In genomic region chr2:142870055-142870454, GRCm38 (mm10) we compare ENCODE assay signal across 15 mouse cellular contexts.
"Had no signal": no experiment of that assay in that cellular context is flagged by ENCODE, and none has a peak within 500 bp of the region (broad histone marks: within the 10 kb centered on the region; RNA-seq: fewer than 3 reads in every experiment).

No protein-coding gene starts in this region.

- ATAC-seq: intestine, embryonic 15.5 days; midbrain, embryonic 16.5 days had no signal

- H3K4me2 ChIP-seq: intestine, embryonic 15.5 days; liver, embryonic 11.5 days; lung, embryonic 14.5 days; neural tube, embryonic 13.5 days had no signal

- H3K4me1 ChIP-seq: intestine, embryonic 15.5 days; limb, embryonic 10.5 days; midbrain, embryonic 10.5 days; neural tube, embryonic 13.5 days had no signal

- H3K9me3 ChIP-seq: intestine, embryonic 15.5 days; limb, embryonic 10.5 days; midbrain, embryonic 10.5 days; neural tube, embryonic 13.5 days had no signal

- H3K27me3 ChIP-seq: intestine, embryonic 15.5 days; neural tube, embryonic 13.5 days had no signal

- H3K36me3 ChIP-seq: intestine, embryonic 15.5 days; limb, embryonic 10.5 days; midbrain, embryonic 10.5 days; neural tube, embryonic 13.5 days had no signal

- H3K27ac ChIP-seq: intestine, embryonic 15.5 days; limb, embryonic 10.5 days; midbrain, embryonic 10.5 days; neural tube, embryonic 13.5 days had no signal

- DNase-seq: kidney, adult 18-20 months; kidney, postnatal 10 days; kidney, postnatal 4 days; lung, embryonic 14.5 days; lung, postnatal 10 days; lung, postnatal 4 days; retina, postnatal 1 day; right cerebral cortex, postnatal 25 days; thymus, postnatal 4 days had no signal

- H3K4me3 ChIP-seq: intestine, embryonic 15.5 days; limb, embryonic 10.5 days; midbrain, embryonic 10.5 days; neural tube, embryonic 13.5 days had no signal

- H3K9ac ChIP-seq: intestine, embryonic 15.5 days; lung, embryonic 14.5 days; neural tube, embryonic 13.5 days had no signal
